Comparison of ENCODE assay signal across 24 mouse cellular contexts in genomic region chr5:57102897-57103296, GRCm38 (mm10).
"Had no signal": no experiment of that assay in that cellular context is flagged by ENCODE, and none has a peak within 500 bp of the region (broad histone marks: within the 10 kb centered on the region; RNA-seq: fewer than 3 reads in every experiment).

No protein-coding gene starts in this region.

- H3K4me1 ChIP-seq: heart, embryonic 10.5 days; heart, embryonic 12.5 days; hindbrain, embryonic 10.5 days; hindbrain, embryonic 12.5 days; intestine, embryonic 15.5 days; limb, embryonic 10.5 days; limb, embryonic 12.5 days; liver, embryonic 13.5 days; liver, embryonic 15.5 days had no signal

- H3K4me3 ChIP-seq: heart, adult 2 months; heart, embryonic 10.5 days; heart, embryonic 12.5 days; hindbrain, embryonic 10.5 days; hindbrain, embryonic 12.5 days; intestine, embryonic 15.5 days; layer of hippocampus, adult 2 months; limb, embryonic 10.5 days; limb, embryonic 12.5 days; liver, embryonic 13.5 days; liver, embryonic 15.5 days had no signal

- H3K27me3 ChIP-seq: heart, embryonic 12.5 days; hindbrain, embryonic 12.5 days; intestine, embryonic 15.5 days; limb, embryonic 12.5 days; liver, embryonic 13.5 days; liver, embryonic 15.5 days had no signal

- DNase-seq: forebrain, postnatal 0 days; gastrocnemius, postnatal 14 days; gastrocnemius, postnatal 36 days; heart, adult 11 months; heart, adult 2 months; heart, postnatal 10 days; heart, postnatal 4 days; kidney, adult 18-20 months; kidney, adult 8-10 months; kidney, postnatal 10 days; kidney, postnatal 25 days; kidney, postnatal 4 days; liver; liver, embryonic 13.5 days had no signal

- H3K27ac ChIP-seq: heart, adult 2 months; heart, embryonic 10.5 days; hindbrain, embryonic 10.5 days; hindbrain, embryonic 12.5 days; hindbrain, embryonic 14.5 days; intestine, embryonic 15.5 days; layer of hippocampus, adult 2 months; limb, embryonic 10.5 days; limb, embryonic 12.5 days; liver, embryonic 13.5 days; liver, embryonic 15.5 days had no signal

- H3K36me3 ChIP-seq: heart, embryonic 10.5 days; heart, embryonic 12.5 days; hindbrain, embryonic 10.5 days; hindbrain, embryonic 12.5 days; intestine, embryonic 15.5 days; limb, embryonic 10.5 days; limb, embryonic 12.5 days; liver, embryonic 13.5 days; liver, embryonic 15.5 days had no signal
